Comparison of ENCODE assay signal across 22 mouse cellular contexts in the genomic region with DNA sequence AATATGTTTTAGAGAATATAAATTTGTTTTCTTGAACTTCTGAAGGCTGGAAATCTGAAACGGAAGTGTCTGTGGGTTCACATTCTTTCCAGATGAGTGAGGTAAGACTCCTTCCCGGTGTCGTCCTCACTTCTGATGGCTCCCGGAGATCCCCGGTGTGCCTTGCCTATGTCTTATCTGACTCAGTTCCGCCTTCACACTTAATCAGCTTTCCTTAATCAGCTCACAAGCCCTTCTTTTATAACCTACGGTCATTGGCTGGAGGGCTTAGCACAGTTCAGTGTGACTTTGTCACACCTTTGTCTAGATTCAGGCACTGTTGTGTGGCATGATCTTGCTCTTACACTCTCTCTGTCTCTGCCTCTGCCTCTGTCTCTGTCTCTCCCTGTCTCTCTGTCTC.
"Had no signal": no experiment of that assay in that cellular context is flagged by ENCODE, and none has a peak within 500 bp of the region (broad histone marks: within the 10 kb centered on the region; RNA-seq: fewer than 3 reads in every experiment).

No protein-coding gene starts in this region.

- H3K4me1 ChIP-seq: liver, embryonic 12.5 days had no signal

- DNase-seq: gastrocnemius, postnatal 14 days; gastrocnemius, postnatal 36 days; heart, adult 2 months; heart, postnatal 10 days; heart, postnatal 36 days; kidney, adult 11 months; kidney, adult 2 months; kidney, adult 9 months; kidney, postnatal 14 days; kidney, postnatal 36 days; layer of hippocampus, adult 9-11 months; layer of hippocampus, postnatal 36 days; left cerebral cortex, postnatal 4 days had no signal

- H3K9me3 ChIP-seq: heart, embryonic 12.5 days; hindbrain, embryonic 13.5 days; hindbrain, embryonic 15.5 days; kidney, embryonic 15.5 days; limb, embryonic 13.5 days; limb, embryonic 15.5 days; liver, embryonic 12.5 days had no signal

- H3K4me3 ChIP-seq: heart, adult 2 months; heart, embryonic 12.5 days; hindbrain, embryonic 13.5 days; hindbrain, embryonic 15.5 days; kidney, embryonic 15.5 days; limb, embryonic 13.5 days; limb, embryonic 15.5 days; liver, embryonic 12.5 days had no signal

- H3K36me3 ChIP-seq: heart, embryonic 12.5 days; hindbrain, embryonic 13.5 days; hindbrain, embryonic 15.5 days; kidney, embryonic 15.5 days; limb, embryonic 13.5 days; limb, embryonic 15.5 days; liver, embryonic 12.5 days had no signal

- H3K9ac ChIP-seq: heart, embryonic 12.5 days; hindbrain, embryonic 13.5 days; hindbrain, embryonic 15.5 days; kidney, embryonic 15.5 days; limb, embryonic 13.5 days; limb, embryonic 15.5 days; liver, embryonic 12.5 days had no signal

- H3K27ac ChIP-seq: hindbrain, embryonic 13.5 days; hindbrain, embryonic 15.5 days; hindbrain, postnatal 0 days; kidney, embryonic 15.5 days; kidney, postnatal 0 days; limb, embryonic 13.5 days; liver, embryonic 12.5 days had no signal

- H3K27me3 ChIP-seq: heart, embryonic 12.5 days; hindbrain, embryonic 15.5 days; limb, embryonic 15.5 days had no signal
